Mouse (Mus musculus): Measurements from ENCODE around the gene Vmn1r42. TPM values are rescaled to one million over a fixed set of nuclear protein-coding genes. Genes with fewer than 3 reads are reported as not detected.
"Not testable (repeated sequence)": the region's sequence is repeated elsewhere in the genome, so short reads cannot be mapped to it uniquely, and the experiment has no call there.

Vmn1r42 gene
- 0.02 TPM for polyA plus RNA-seq (2012; fragmentation: generic; extraction: Trizol)

DNA sequence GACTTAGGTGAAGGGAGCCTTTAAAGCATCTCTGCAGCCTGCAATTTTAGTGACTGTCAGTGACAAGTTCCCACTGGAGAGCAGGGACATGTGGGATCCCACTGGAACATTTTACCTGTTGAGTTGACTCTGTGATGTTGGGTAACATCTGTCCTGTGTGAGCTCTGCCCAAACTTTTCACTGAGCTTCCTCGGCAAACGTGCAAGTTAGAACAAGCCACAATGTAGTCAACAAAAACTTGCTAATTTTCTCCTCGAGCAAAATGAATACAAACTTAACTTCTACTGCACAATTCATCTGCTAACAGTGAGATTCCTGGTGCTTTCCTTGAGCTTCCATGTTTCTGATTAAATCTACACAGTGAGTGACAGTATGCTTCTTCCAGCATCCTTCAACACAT, at the start of gene Vmn1r42, which contains the start of gene Vmn1r43:
Gene Vmn1r42, minus strand, starts transcription at position 101 of the 400 bp plus-strand sequence.
Gene Vmn1r43, minus strand, starts transcription at position 101 of the 400 bp plus-strand sequence.
- H3K79me2 ChIP-seq (ENCODE audit: control insufficient read depth, insufficient read depth); H3K27me3 ChIP-seq (ENCODE audit: control insufficient read depth, insufficient read depth, insufficient read length); H3K4me3 ChIP-seq; H3K36me3 ChIP-seq (ENCODE audit: control insufficient read depth, insufficient read depth); H3ac ChIP-seq (ENCODE audit: control insufficient read depth, insufficient read length): not testable (repeated sequence)
- H3K4me2 ChIP-seq (ENCODE audit: low read depth) = peak within 1 kb of the TSS; percentile 12

DNA sequence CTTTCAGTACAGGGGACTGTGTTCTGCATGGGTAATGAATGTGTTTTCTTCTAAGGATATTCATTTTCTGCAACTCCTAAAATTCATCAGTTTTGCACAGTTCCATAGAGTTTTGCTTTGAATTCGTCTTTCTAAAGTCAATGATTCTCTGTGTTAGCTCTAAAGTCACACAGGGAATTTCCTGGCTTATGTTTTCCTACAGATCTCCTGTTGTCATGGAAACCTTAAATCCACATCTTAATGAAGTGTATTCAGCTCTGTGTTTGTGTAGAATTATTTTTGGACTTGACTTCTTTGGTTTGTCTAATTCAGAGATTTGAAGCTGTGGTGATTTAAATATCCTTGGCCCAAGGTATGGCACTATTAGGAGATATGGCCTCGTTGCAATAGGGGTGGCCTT, 7.6 kb upstream of the Vmn1r42 start:
- Histone ChIP-seq H3ac (ENCODE audit: control insufficient read depth, insufficient read length) (no peak overlapping the region), H3K79me2 (ENCODE audit: control insufficient read depth, insufficient read depth) (no peaks in the 10 kb centered on the region), H3K36me3 (ENCODE audit: control insufficient read depth, insufficient read depth) (no peaks in the 10 kb centered on the region), H3K4me2 (ENCODE audit: low read depth) (no peak overlapping the region), H3K4me3 (no peak overlapping the region), H3K27me3 (ENCODE audit: control insufficient read depth, insufficient read depth, insufficient read length) (no peaks in the 10 kb centered on the region)
- TF ChIP-seq TCF12 (IDR thresholded peaks at IDR 0.05; ENCODE audit: insufficient read depth, poor library complexity, severe bottlenecking) (no peak), MYOD1 (IDR thresholded peaks at IDR 0.05; ENCODE audit: control insufficient read depth in 1 of 3, insufficient read length in 2 of 3, low read depth in 2 of 3) (no peak), SRF (IDR thresholded peaks at IDR 0.05; ENCODE audit: control insufficient read depth, insufficient read length, low read depth) (no peak)

DNA sequence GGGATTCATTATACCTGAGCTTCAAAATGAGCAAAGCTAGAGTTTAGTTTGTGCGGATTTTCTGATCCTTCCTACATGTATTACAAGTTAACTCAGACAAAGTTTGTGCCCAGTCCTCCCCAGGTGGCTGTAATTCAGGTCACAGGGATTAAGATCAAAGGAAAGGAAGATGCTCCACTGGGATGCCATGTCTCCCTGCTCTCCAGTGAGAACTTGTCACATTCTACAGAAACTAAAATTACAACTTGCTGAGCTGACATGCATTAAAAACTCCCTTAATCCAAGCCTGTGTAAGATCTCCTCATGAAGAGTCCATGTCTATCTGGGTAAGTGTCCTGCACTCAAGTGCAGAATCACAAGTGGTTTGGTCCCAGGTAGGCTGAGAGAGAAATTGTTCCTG, 7.1 kb upstream of the Vmn1r42 start, which contains the start of gene Vmn1r44:
Gene Vmn1r44, plus strand, starts transcription at position 301 of the 400 bp plus-strand sequence.
- no peak within 1 kb of the TSS for H3ac ChIP-seq (ENCODE audit: control insufficient read depth, insufficient read length)
- TF ChIP-seq CEBPB (IDR thresholded peaks at IDR 0.05; ENCODE audit: insufficient read depth, poor library complexity, severe bottlenecking) = no peak
- no peak for TF ChIP-seq POLR2A (IDR thresholded peaks at IDR 0.05; ENCODE audit: insufficient read length, low read depth)
- no peak for TF ChIP-seq E2F4 (IDR thresholded peaks at IDR 0.05; ENCODE audit: insufficient read depth)
- no peaks in the 10 kb centered on the region for H3K36me3 ChIP-seq (ENCODE audit: control insufficient read depth, insufficient read depth)
- H3K4me2 ChIP-seq (ENCODE audit: low read depth) = no peak within 1 kb of the TSS
- no peak within 1 kb of the TSS for H3K4me3 ChIP-seq
- H3K79me2 ChIP-seq (ENCODE audit: control insufficient read depth, insufficient read depth) = no peaks in the 10 kb centered on the region
- H3K27me3 ChIP-seq (ENCODE audit: control insufficient read depth, insufficient read depth, insufficient read length) = no peaks in the 10 kb centered on the region

DNA sequence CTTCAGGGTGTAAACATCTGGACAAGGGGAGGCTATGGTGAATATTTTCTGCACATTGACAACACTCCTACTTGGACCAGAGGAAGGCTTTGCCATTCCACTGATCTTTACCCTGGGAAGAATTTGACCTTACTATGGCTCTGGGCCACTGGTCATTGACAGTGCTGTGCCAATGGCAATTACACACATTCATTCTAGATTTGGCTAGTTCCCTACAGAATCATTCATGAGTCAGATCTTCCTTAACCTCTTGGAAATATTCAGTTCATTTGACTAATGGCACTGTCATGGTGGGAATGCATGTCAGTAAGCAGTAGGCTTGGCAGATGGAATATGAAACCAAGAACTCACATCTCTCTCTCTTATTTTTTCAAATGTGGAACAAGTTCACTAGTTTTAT, 4.7 kb upstream of the Vmn1r42 start:
- Histone ChIP-seq H3K4me3 (no peak overlapping the region), H3K79me2 (ENCODE audit: control insufficient read depth, insufficient read depth) (no peaks in the 10 kb centered on the region), H3K4me2 (ENCODE audit: low read depth) (no peak overlapping the region), H3ac (ENCODE audit: control insufficient read depth, insufficient read length) (no peak overlapping the region), H3K27me3 (ENCODE audit: control insufficient read depth, insufficient read depth, insufficient read length) (no peaks in the 10 kb centered on the region), H3K36me3 (ENCODE audit: control insufficient read depth, insufficient read depth) (no peaks in the 10 kb centered on the region)
- TF ChIP-seq USF1 (IDR thresholded peaks at IDR 0.05; ENCODE audit: low read depth) = no peak
- TF ChIP-seq POLR2A (IDR thresholded peaks at IDR 0.05; ENCODE audit: insufficient read length, low read depth) = no peak
- no peak for TF ChIP-seq TCF3 (IDR thresholded peaks at IDR 0.05; ENCODE audit: insufficient read length, low read depth)

DNA sequence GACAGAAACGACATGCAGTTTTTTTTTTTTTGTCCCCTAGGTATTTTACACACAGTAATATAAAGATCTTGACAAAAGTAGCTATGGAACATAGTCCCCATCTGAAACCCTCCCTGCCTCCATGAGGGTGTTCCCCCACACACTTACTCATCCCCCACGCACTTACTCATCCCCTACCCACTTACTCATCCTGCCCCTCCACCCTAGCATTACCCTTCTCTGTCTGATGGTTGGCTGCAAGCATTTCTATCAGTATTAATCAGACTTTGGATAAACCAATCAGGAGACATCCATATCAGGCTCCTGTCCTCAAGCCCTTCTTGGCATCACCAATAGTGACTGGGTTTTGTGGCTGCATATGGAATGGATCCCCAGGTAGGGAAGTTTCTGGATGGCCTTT, 750 bp upstream of the Vmn1r42 start:
- no peaks in the 10 kb centered on the region for H3K27me3 ChIP-seq (ENCODE audit: control insufficient read depth, insufficient read depth, insufficient read length)
- no peaks in the 10 kb centered on the region for H3K79me2 ChIP-seq (ENCODE audit: control insufficient read depth, insufficient read depth)
- peak overlapping the region; percentile 12 for H3K4me2 ChIP-seq (ENCODE audit: low read depth)
- no peak overlapping the region for H3K4me3 ChIP-seq
- no peak for TF ChIP-seq MAX (IDR thresholded peaks at IDR 0.05; ENCODE audit: low read depth)
- H3ac ChIP-seq (ENCODE audit: control insufficient read depth, insufficient read length) = no peak overlapping the region
- no peaks in the 10 kb centered on the region for H3K36me3 ChIP-seq (ENCODE audit: control insufficient read depth, insufficient read depth)

DNA sequence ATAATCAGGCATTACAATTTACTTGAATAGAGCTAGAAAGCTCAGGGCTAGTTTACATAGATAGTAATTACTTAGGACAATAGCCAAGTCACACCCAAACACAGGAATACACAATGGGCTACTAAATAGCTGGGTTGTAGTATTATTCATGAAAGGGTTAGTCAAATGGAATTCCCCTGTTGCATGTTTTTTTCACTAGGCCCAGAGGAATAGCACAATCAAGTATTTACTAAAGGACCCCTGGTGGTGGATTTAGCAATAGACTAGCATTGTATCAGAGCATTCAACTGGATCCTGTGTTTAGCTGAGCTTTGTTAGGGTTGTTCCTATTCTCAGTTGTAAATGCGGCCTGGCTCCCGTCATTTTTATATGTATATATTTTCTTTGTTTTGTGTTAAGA, 8.2 kb downstream of the Vmn1r42 start:
- H3K4me3 ChIP-seq = no peak overlapping the region
- H3K36me3 ChIP-seq (ENCODE audit: control insufficient read depth, insufficient read depth) = no peaks in the 10 kb centered on the region
- no peak for TF ChIP-seq POLR2A (IDR thresholded peaks at IDR 0.05; ENCODE audit: insufficient read length, low read depth)
- no peak for TF ChIP-seq POLR2AphosphoS2 (IDR thresholded peaks at IDR 0.05; ENCODE audit: insufficient read length, low read depth)
- TF ChIP-seq MAX (IDR thresholded peaks at IDR 0.05; ENCODE audit: low read depth) = no peak
- no peak for TF ChIP-seq MYOD1 (IDR thresholded peaks at IDR 0.05; ENCODE audit: control insufficient read depth in 1 of 3, insufficient read length in 2 of 3, low read depth in 2 of 3)
- TF ChIP-seq TCF12 (IDR thresholded peaks at IDR 0.05; ENCODE audit: insufficient read depth, poor library complexity, severe bottlenecking) = no peak
- TF ChIP-seq E2F4 (IDR thresholded peaks at IDR 0.05; ENCODE audit: insufficient read depth) = no peak
- no peak for TF ChIP-seq REST (IDR thresholded peaks at IDR 0.05; ENCODE audit: insufficient read depth, insufficient read length)
- TF ChIP-seq TCF3 (IDR thresholded peaks at IDR 0.05; ENCODE audit: insufficient read length, low read depth) = no peak
- no peak for TF ChIP-seq MYOG (IDR thresholded peaks at IDR 0.05; ENCODE audit: control insufficient read depth in 1 of 3, insufficient read depth in 1 of 3, insufficient read length in 2 of 3, low read depth in 2 of 3)
- TF ChIP-seq SRF (IDR thresholded peaks at IDR 0.05; ENCODE audit: control insufficient read depth, insufficient read length, low read depth) = no peak
- H3K4me2 ChIP-seq (ENCODE audit: low read depth) = no peak overlapping the region
- no peaks in the 10 kb centered on the region for H3K27me3 ChIP-seq (ENCODE audit: control insufficient read depth, insufficient read depth, insufficient read length)
- H3K79me2 ChIP-seq (ENCODE audit: control insufficient read depth, insufficient read depth) = no peaks in the 10 kb centered on the region
- H3ac ChIP-seq (ENCODE audit: control insufficient read depth, insufficient read length) = no peak overlapping the region

Data from myocyte (in vitro differentiated cells).